In the genomic region with DNA sequence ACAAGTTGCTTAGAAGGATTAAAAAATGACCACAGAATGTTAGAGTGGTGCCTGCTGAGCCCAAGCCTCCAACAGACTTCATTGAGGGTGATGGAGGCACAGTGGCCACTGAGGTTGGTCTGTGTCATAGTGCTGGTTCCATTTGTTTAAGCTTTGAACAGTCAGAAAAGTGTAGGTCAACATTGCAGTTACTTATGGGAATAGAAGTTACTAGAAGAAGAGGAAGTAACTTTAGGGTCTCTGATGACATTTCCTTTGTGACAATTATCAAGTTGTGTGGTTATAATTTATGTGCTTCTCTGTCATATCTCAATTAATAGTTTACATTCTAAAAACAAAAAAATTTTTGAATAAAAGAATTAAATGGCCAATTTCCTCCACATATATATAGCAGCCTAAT, we compare ENCODE assay signal across 12 mouse cellular contexts.
"Had no signal": no experiment of that assay in that cellular context is flagged by ENCODE, and none has a peak within 500 bp of the region (broad histone marks: within the 10 kb centered on the region; RNA-seq: fewer than 3 reads in every experiment).

No protein-coding gene starts in this region.

- DNase-seq: retina, postnatal 1 day; right cerebral cortex, adult 18-20 months; right cerebral cortex, postnatal 14 days; right cerebral cortex, postnatal 25 days; right cerebral cortex, postnatal 4 days; spleen, adult 18-20 months; thymus, adult 18-20 months; thymus, adult 2 months; thymus, postnatal 14 days; thymus, postnatal 25 days; thymus, postnatal 36 days; thymus, postnatal 4 days had no signal
